Mouse (Mus musculus) embryonic facial prominence, embryonic 10.5 days (tissue): ENCODE results near the gene Sinhcaf. TPM values are rescaled to one million over a fixed set of nuclear protein-coding genes. Genes with fewer than 3 reads are reported as not detected.

ENCODE experiments used
- DNase-seq: peaks from one replicate; pipeline ENCODE4 v3.0.0-alpha.2; 2017; ENCODE audit warnings: low spot score
- H3K27ac ChIP-seq: fragments of 300-500 bp; sonication (generic); replicated peaks from 2 replicates; pipeline ENCODE4 v1.5.1; 2016; ENCODE audit warnings: mild to moderate bottlenecking
- H3K27me3 ChIP-seq: fragments of 300-500 bp; sonication (generic); replicated peaks from 2 replicates; pipeline ENCODE4 v1.6.1; 2016; ENCODE audit warnings: low read depth, mild to moderate bottlenecking; ENCODE audit not compliant: poor library complexity, severe bottlenecking
- H3K36me3 ChIP-seq: fragments of 300-500 bp; sonication (generic); replicated peaks from 2 replicates; pipeline ENCODE4 v1.6.1; 2016; ENCODE audit warnings: mild to moderate bottlenecking, moderate library complexity
- H3K4me1 ChIP-seq: fragments of 300-500 bp; sonication (generic); 2 replicates; pipeline ENCODE4 v1.6.1; 2016
- H3K4me3 ChIP-seq: fragments of 300-500 bp; sonication (generic); 2 replicates; pipeline ENCODE4 v1.5.1; 2016; ENCODE audit warnings: mild to moderate bottlenecking, moderate library complexity
- H3K9me3 ChIP-seq: fragments of 300-500 bp; sonication (generic); 2 replicates; pipeline ENCODE4 v1.6.1; 2016; ENCODE audit warnings: mild to moderate bottlenecking
- WGBS: fragments of 180-500 bp; shearing (Covaris S2); methylation state at CpG from one replicate; pipeline ENCODE4 v1.1.7; 2016; 5-methylcytosine and 5-hydroxymethylcytosine counted together
- polyA plus RNA-seq: library from polyadenylated mRNA; unstranded; fragments of >200 nt; fragmentation: Nextera tagmentation; extraction: Ambion mirVana; gene quantifications from 2 replicates; pipeline ENCODE4 v1.2.1, GENCODE M21; 2016

Sinhcaf gene
- polyA plus RNA-seq, 1 experiment from 2014 or later: 306 TPM

- DNase-seq: no peak
- Histone ChIP-seq H3K4me3 (no peak overlapping the region), H3K36me3 (no peaks in the 10 kb centered on the region), H3K27ac (no peak overlapping the region), H3K4me1 (no peaks in the 10 kb centered on the region), H3K9me3 (no peaks in the 10 kb centered on the region), H3K27me3 (no peaks in the 10 kb centered on the region)
- WGBS: 82% methylated on average over 3 of the region's 3 CpGs
Observed at GRCm38 (mm10) chr6:148902728-148903127, 43.5 kb downstream of the Sinhcaf start.

GRCm38 (mm10) chr6:148896507-148896851, 49.8 kb downstream of the Sinhcaf start:
- 53% methylated on average over 6 of the region's 6 CpGs for WGBS
- no peaks in the 10 kb centered on the region for H3K9me3 ChIP-seq
- H3K4me3 ChIP-seq: peak overlapping the region; percentile 73
- H3K36me3 ChIP-seq: no peaks in the 10 kb centered on the region
- no peak for DNase-seq
- H3K27me3 ChIP-seq: no peaks in the 10 kb centered on the region
- H3K4me1 ChIP-seq: peaks cover 9% of the 10 kb centered on the region
- H3K27ac ChIP-seq: peak overlapping the region; percentile 91

GRCm38 (mm10) chr6:148895773-148896506, 50.3 kb downstream of the Sinhcaf start, which contains the start of gene Caprin2:
Gene Caprin2, minus strand, starts transcription at chr6:148896237.
- H3K27me3 ChIP-seq: no peaks in the 10 kb centered on the region
- H3K9me3 ChIP-seq: no peaks in the 10 kb centered on the region
- WGBS: under 1% methylated on average over 65 of the region's 65 CpGs
- peak within 1 kb of the TSS; percentile 73 for H3K4me3 ChIP-seq
- peak within 1 kb of the TSS; percentile 91 for H3K27ac ChIP-seq
- H3K36me3 ChIP-seq: no peaks in the 10 kb centered on the region
- DNase-seq: peak; percentile 97
- peaks cover 9% of the 10 kb centered on the region for H3K4me1 ChIP-seq

- H3K4me3 ChIP-seq: peak overlapping the region; percentile 73
- no peaks in the 10 kb centered on the region for H3K27me3 ChIP-seq
- H3K9me3 ChIP-seq: no peaks in the 10 kb centered on the region
- peak overlapping the region; percentile 91 for H3K27ac ChIP-seq
- DNase-seq: peak; percentile 27
- no peaks in the 10 kb centered on the region for H3K36me3 ChIP-seq
- 18% methylated on average over 18 of the region's 18 CpGs for WGBS
- peaks cover 9% of the 10 kb centered on the region for H3K4me1 ChIP-seq
Observed at GRCm38 (mm10) chr6:148894888-148895772, 51.1 kb downstream of the Sinhcaf start.

GRCm38 (mm10) chr6:148873911-148874310, 72.4 kb downstream of the Sinhcaf start:
- H3K27me3 ChIP-seq: no peaks in the 10 kb centered on the region
- H3K9me3 ChIP-seq: no peaks in the 10 kb centered on the region
- 91% methylated on average over 1 of the region's 1 CpGs for WGBS
- no peak overlapping the region for H3K27ac ChIP-seq
- H3K36me3 ChIP-seq: peaks cover 3% of the 10 kb centered on the region; the same call in 1 of the 2 replicates
- no peak overlapping the region for H3K4me3 ChIP-seq
- DNase-seq: no peak
- H3K4me1 ChIP-seq: no peaks in the 10 kb centered on the region

Other genes with a start within 250 kb of the Sinhcaf start
- 31.1 and 31.5 TPM in 2 replicates for gene Ipo8, start 115.0 kb downstream of the Sinhcaf start, polyA plus RNA-seq
- gene Caprin2, start 50.2 kb downstream of the Sinhcaf start, polyA plus RNA-seq: 16.9 and 17.0 TPM in 2 replicates
- 10.8 and 11.0 TPM in 2 replicates for gene Dennd5b, start 155.2 kb upstream of the Sinhcaf start, polyA plus RNA-seq
- not detected in 2 replicates for gene Gm10203, start 183.7 kb upstream of the Sinhcaf start, polyA plus RNA-seq
- 13.9 and 16.1 TPM in 2 replicates for gene Etfbkmt, start 193.4 kb upstream of the Sinhcaf start, polyA plus RNA-seq
- 40.2 and 45.1 TPM in 2 replicates for gene Amn1, start 242.2 kb upstream of the Sinhcaf start, polyA plus RNA-seq